Mouse (Mus musculus): Measurements from ENCODE around the gene Bicd2.

GRCm38 (mm10) chr13:49308206-49308605 is 33.2 kb upstream of the Bicd2 start:
- TF ChIP-seq CTCF (IDR thresholded peaks at IDR 0.05; ENCODE audit: low read depth) (no peak), EP300 (IDR thresholded peaks at IDR 0.05; ENCODE audit: low read depth) (no peak)
